Mouse (Mus musculus) layer of hippocampus, adult 18-20 months (tissue): Measurements from ENCODE around the gene Kpna3. TPM values are rescaled to one million over a fixed set of nuclear protein-coding genes. Genes with fewer than 3 reads are reported as not detected.
"Not testable (repeated sequence)": the region's sequence is repeated elsewhere in the genome, so short reads cannot be mapped to it uniquely, and the experiment has no call there.

Experiments used
- DNase-seq, 2 experiments: peaks; one replicate each; pipeline ENCODE4 v3.0.0; 2022; ENCODE audit warnings: low spot score in 2 of 2
- long read RNA-seq: library from polyadenylated mRNA; stranded (forward); transcript quantifications from one replicate; pipeline ENCODE4 v2.0.0, GENCODE M21; 2021
- total RNA-seq, 2 experiments: library from RNA; stranded (reverse); gene quantifications; 2 replicates each; pipeline ENCODE4 v1.2.3; 2021

Gene Kpna3
- total RNA-seq, result 10 to 100 TPM; 70.2 to 71.2 TPM
- long read RNA-seq, full-length matches to known transcripts, result 64 of 82 reads
- long read RNA-seq, partial matches to known transcripts, result 10 of 82 reads
- long read RNA-seq, other reads (novel, unspliced or antisense), result 8 of 82 reads

DNA sequence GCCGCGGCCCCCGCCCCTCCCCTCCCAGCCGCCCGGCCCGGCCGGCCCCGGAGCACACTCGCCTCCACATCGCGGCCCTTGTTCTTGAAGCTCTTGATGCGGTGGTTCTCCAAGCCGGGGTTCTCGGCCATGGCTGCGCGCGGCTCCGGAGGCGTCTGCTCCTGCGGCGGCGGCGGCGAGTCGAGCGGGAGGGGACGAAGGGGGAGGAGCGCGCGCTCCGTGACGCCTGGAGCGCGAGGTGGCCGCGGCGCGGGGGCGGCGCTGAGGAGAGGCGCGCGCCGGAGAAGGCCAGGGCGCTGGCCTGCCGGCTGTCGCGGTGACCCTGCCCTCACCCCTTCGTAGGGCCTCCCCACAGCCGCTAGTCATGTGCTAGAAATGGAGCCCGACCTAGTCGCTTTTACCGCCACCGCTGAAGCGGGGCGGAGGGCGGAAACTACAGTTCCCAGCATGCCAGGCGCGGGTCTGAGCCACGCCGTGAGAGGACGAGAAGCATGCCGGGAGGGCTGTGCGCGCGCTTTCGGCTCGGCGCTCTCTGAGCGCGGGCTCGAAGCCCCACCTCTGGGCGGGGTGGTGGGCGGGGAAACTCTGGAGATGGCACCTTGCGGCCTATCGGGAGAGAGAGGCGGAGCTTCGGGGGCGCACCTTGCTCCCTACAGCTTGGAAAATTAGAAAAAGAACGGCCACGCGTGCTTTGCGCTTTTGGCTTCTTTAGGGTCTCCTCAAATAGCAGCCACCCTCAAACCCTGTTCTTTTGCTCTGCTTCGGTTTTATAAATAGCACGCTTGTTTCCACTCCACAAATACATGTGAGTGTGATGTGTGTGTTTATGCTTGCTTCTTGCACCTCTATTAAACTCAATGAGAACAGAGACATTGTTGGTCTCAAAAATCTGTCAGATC, at the start of gene Kpna3:
Gene Kpna3 (minus strand): TSS at position 214 of the 899 bp plus-strand sequence.
- peak; percentile 95 to 97 for DNase-seq

DNA sequence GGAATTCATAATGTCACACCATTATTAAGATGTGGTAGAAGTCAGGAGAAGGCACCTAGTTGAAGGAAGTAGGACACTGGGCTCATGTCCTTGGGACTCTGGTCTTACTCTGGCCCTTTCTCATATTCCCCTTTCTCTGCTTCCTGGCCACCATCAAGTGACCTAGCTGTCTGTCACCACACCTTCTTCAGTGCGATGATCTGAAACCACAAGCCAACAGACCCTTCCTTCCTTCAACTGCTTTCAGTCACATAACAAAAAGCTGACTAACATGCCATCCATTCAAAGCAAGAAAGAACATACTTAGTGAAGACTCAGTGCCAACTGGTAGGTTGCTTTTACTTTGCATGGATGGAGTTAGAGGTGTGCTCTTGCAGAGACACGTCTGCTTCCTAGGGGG, 20.7 kb upstream of the Kpna3 start:
- no peak for DNase-seq

DNA sequence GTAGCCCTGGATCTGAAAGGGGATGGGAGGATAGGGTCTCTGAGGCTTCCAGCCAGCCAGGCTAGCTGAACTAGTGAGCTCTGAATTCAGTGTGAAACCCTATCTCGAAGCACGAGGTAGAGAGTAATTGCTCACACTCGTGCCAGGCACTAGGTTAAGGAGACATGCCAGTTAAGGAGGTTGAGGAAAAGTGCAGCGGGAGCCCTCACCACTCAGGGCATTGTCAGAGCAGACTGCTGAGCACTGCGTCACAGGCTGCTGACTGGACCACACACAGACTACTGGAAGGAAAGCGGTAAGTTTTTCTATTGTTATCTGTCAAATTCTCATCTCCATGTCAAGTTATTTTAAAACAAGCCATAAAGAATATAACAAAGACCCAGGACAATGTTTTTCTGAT, 17.8 kb upstream of the Kpna3 start:
- DNase-seq, result no peak

DNA sequence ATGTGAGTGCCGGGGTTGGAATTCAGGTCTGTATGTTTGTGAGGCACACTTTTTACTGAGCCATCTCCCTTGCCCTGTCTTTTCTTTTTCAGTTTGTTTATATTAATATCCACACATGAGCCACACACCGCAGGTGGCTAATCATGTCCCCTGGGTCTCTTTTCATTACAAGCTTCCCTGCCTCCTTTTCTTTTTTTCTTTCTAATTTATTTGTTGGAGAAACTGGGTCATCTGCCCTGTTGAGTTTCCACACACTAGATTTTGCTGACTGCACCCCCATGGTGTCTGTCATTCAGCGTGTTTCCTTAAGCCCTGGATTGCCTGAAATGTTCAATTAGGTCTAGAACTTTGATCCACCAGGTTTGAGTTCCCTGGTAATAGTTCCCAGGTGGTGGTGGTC, 15.9 kb upstream of the Kpna3 start:
- no peak for DNase-seq

DNA sequence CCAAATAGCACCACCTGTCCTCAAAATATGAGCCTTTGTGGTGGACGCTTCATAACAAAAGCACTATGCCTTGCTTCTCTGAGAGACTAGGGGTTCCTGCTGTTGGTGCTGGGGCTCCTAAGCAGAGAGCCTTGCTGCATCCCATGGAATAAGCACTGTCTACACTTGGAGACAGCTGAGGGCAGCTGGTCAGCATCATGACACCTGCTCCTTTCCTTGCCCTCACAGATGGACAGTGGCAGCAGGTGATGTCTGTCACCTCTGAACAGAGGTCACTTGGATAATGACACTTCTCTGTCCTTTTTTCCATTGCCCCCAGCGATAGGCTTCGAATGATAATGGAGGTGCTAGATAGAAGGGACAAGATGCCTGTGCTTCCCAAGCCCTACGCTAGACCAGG, 13.4 kb upstream of the Kpna3 start:
- DNase-seq, result no peak

DNA sequence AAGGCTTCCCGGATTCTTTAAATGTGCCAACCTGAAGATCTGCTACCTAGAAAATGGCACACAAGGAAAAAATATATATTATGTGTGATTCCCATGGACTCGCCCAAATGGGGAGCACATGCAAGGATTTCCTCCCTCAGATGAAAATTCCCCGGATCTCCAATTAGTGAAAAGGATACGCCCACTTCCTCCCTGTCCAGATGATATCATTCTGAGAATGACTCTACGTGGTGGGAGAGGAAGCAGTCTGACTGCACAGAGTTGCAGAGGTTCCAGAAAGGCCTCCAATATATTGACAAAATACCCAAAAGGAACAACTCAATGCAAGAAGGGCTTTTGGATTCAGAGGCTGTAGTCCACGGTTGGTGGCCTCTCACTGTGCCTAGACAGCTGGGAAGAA, 12.8 kb upstream of the Kpna3 start:
- no peak for DNase-seq

DNA sequence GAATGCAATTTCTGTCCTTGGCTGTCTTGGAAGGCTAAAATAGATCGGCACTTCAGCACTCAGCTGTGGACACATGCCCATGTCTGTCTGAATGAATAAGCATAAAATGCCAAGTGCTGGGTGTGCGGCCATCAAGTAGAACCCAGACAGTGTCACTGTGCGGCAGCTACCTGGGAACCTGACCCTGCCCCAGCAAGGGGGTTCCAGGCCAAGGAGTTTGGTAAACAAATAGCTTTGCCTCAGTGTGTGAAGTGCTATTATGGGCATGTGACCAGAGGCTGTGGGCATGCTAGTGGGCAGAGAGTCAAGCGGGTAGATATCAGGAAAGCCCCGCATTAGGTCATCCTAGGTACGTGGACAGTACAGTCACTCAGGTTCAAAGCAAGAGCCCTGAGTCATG, 8.1 kb upstream of the Kpna3 start:
- no peak for DNase-seq

DNA sequence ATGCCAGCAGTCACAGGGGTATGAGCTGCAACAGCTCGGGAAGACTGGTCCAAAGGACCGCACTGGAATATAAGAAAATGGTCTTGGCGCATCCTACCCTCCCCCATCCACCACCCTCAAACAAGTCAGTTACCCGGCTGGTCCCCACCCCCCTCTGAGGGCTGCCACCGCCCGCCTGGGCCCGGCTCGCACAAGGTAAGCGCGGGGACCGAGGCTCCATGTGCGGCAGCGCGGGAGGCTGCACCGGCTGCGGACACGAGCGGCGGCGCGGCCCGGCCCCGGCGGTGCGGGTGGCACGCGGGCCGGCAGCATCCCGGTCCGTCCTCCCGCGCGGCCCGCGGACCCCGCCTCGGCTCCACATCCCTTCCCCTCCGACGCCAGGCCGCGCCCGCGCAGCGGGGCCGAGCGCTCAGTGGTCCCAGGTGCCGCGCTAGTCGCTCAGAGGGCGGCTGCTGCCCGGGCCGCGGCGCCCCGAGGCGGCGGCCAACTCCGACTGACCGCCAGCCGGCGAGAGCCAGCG, 473 bp downstream of the Kpna3 start:
- peak; percentile 30 to 59 for DNase-seq

DNA sequence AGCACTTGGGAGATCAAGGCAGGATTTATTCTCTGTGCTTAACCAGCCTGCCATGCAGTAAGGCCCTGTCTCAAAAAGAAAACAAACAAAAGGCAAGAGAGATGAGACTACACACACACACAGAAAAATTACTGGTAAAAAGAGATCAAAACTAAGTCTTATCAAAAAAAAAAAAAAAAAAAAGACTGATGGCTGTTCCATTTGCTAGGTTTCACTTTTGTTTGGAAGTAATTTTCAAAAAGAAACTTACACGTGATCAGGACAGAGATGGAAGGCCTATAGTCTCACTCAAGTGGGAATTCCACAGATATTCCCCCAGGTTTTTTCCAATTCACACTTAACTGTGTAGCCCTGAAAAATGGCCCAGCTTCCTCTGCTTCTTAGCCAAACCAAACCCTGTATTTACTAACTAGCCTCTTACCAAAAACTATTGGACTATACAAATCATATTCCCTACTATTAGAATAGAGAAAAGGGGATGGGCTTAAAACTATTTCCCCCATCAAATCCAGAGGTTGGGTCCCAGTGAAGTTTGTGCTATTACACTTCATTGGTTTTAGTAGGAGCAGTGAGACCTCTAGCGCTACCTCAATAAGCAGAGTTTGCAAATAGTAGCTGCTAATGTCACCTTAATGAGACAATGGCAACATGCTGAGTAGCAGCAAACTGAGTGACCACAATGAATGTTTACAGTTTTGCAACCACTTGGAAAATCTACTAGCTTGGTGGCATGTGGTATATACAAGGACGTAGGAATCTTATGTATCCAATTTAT, 1.3 kb downstream of the Kpna3 start:
- no peak for DNase-seq

DNA sequence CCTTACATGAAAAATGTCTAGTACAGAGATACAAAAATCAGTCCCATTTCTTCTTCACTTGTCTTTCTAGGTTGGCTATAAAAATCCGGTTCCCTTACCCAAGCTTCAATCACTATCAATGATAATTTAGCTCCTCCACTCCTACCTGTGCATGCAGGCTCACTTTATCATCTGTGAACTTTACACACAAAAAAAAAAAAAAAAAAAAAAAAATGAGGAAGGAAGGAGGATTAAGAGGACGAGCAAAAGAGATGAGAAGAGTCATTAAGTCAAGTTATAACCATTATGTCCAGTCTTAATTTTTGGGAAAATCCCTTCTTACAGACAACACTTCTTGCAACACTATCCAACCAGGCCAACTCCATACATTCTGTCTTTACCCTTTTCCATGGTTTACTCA, 2.8 kb downstream of the Kpna3 start:
- DNase-seq, result no peak

DNA sequence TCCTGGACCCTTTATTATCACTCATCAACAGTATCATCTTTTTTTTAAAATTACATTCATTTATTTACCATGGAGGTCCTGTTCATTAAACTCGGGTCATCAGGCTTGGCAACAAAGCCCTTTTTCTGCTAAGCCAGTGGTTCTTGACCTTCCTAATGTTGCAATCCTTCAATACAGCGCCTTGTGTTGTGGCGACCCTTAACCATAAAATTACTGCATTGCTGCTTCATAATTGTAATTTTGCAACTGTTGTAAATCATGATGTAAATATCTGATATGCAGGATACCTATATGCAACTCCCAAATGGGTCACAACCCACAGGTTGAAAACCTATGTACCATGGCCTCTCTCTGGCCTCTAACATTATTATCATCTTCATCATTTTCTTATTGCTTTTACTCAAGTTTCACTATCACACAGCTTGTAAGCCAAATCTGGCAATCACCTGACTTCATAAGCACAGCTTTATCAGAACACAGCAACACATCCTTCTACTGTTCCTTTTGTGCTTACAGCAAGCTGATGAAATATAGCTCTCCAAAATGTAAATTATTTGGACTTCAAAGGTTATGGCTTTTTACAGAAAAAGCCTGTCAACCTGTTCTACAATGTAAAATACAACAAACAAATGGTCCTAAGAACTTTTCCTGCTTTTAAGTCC, 11.4 kb downstream of the Kpna3 start:
- no peak for DNase-seq

DNA sequence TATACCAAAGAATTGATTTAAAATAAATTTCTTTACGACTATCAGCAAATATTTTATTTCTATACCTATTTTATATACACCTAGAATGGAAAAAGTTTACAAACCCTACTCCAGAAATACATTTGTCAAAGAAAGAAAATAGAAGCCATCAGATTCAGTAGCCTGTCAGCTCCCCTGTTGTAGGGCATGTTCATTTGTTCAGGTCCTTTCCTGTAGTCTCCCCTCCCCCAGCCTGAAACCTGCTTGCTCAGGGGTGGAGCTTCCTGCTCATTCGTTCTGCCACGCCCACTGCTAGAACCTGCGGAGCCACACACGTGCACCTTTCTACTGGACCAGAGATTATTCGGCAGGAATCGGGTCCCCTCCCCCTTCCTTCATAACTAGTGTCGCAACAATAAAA, 12.6 kb downstream of the Kpna3 start:
- DNase-seq, result not testable (repeated sequence)

DNA sequence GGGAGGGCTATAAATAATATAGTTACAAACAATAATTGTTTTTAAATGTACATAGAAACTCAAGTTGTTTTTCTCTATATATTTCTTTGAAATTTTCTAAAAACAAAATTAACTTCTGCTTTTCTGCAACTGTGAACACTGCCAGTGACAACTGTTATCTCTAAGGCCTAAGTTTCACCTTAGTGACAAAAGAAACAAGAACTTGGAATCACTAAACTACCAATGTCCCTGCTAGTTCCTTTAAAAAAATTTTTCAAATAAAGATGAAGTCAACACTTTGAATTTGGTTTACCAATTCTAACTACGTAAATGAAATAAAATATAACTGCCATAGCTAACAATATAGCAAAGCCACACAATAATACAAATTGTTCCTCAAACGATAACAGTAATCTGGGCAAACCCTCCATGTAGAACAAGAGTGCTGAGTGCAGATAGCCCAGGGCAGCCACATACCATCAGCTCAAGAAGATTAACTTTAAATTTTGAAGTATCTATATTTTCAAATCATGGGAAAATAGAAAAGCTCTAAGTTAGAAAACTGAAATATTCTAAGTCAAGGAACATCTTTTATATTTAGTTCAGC, 14.5 kb downstream of the Kpna3 start:
- no peak for DNase-seq

DNA sequence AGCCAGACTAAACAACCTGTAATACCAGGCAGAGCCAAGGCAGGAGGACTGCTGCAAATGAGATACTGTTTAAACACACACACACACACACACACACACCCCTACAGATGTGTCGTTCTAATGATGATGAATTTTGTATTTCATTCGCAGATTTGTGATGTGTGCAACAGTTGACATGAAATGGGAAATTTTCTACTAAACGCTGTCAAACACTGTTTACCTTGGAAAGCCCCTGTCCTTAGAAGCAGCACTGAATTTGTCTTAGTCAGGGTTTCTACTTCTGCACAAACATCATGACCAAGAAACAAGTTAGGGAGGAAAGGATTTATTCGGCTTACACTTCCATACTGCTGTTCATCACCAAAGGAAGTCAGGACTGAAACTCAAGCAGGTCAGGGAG, 24.0 kb downstream of the Kpna3 start:
- no peak for DNase-seq

DNA sequence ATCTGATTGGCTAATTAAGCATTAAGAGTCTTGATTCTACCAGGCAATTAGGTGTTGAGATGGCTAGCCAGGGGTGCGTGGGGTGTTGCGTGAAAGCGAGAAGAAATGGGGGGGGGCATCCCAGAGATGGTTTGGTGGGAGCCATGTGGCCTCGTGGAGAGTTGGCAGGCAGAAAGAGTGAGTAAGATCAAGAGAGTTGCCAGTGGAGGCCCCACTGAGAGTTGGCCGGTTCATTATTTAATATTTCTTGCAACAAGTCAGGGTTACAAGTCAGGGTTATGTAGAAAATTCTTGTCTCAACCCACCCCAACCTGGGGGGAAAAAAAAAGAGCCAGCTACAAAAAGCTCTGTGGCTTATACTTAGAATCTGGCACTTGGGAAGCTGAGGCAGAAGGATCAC, 24.4 kb downstream of the Kpna3 start:
- no peak for DNase-seq

DNA sequence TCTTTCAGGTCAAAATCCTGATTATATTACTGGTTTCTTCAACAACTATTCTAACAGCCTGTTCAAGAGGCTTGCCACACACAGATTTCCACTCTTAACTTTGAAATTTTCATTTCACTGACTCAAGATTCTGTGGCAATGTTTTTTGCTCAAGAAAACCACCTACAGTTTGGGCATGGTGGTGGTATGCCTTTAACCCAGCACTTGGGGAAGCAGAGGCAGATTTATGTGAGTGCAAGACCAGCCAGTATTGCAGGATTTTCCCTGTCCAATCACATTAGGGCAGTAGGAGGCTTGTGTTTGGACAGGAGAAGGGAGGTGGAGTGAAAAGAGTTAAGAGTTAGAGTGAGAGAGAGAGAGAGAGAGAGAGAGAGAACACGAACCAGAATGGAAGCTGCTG, 24.9 kb downstream of the Kpna3 start:
- no peak for DNase-seq

DNA sequence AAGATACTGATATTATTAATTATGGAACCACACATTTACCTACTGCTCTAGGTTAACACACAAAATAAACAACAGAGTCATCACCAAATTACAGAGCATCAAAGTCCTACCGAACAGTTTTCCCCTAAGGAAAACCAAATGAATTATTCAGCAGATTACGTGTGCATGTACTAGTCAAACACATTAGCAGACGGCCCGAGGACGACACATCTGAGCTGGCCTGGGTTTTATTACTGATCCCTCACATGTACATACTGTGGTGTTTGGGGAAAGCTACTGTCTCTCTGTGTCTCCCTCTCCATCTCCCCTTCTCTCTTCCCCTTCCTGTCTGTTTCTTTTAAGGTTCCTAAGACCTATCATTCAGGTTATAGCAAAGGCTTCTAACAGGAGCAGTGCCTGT, 25.5 kb downstream of the Kpna3 start:
- no peak for DNase-seq

DNA sequence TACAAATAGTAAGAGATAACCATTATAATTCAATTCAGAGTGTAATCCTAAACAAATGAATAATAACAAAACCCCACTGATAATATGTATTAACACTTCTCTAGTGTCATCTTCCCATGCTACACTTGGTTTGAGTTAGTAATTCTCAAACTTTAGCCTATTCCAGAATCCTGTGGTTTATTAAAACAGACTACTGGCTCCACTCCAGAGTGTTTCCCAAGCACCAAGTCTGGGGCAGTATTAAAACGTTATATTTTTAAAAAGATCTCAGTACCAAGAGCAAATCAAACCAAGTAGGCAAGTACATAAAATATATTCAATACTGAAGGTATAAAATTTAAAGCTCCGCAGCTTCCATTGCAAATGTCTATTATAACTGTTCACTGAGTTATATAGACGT, 26.0 kb downstream of the Kpna3 start:
- no peak for DNase-seq

DNA sequence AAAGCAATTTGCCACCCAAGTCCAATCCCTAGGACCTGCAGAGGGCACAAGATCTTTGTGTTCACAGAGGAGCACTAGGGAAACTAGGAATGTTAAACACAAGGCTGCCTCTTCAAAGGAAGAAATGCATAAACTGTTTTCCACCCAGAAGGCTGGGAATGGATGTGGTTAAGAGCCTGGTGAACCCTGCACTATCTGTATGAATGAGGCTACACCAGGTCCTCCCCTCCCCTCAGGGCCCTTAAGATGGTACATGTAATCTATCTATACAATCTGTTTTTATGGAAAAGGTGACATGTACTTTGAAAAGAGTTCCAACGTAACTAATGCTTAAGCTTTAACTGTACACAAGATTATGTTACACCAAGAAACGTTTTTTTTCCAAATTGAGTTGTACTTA, 29.7 kb downstream of the Kpna3 start:
- DNase-seq, result no peak

DNA sequence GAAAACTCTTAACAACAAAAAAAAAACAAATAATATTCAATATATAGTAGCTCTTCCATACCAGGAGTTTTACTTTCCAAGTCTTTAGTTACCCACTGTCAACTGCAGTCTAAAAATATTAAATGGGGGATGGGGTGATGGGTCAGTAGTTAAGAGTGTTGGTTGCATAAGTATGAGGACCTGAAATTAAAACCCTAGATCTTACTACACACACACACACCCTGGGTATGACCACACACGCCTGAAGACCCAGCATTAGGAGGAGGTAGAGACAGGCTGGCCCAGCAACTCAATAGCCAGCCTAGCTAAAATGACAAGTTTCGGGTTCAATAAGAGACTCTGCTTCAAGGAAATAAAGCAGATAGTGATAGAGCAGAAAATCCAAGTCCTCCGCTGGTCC, 32.6 kb downstream of the Kpna3 start:
- DNase-seq, result no peak

DNA sequence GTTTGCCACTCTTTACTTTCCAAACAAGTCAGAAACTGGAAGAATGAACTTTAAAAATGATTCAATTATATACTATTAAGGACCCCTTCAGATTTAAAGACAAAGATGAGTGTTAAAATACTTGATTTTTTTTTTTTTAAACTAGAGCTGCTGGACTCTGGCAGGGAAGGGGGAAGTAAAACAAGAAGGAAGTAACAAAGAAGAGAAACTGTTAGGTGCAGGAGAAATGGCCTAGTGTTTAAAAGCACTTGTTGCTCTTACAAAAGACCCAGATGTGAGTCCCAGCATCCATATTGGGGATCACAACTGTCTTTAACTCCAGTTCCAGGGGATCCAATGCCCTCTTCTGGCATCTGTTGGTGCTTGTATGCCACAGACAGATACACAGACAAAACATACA, 33.9 kb downstream of the Kpna3 start:
- no peak for DNase-seq
